Mouse (Mus musculus): ENCODE data around the gene Abcc3. TPM values are rescaled to one million over a fixed set of nuclear protein-coding genes. Genes with fewer than 3 reads are reported as not detected.

The Abcc3 gene
- 0.59 and 0.88 TPM in 2 replicates for polyA plus RNA-seq (2016; fragmentation: Nextera tagmentation; extraction: Ambion mirVana)

GRCm38 (mm10) chr11:94392672-94393109, at the start of gene Abcc3:
Gene Abcc3, minus strand, starts transcription at chr11:94392997.
- peaks cover 41% of the 10 kb centered on the region for H3K27me3 ChIP-seq (ENCODE audit: low read depth, poor library complexity, severe bottlenecking)
- H3K4me1 ChIP-seq, result peaks cover 14% of the 10 kb centered on the region
- WGBS, result 5% methylated on average over 20 of the region's 20 CpGs
- H3K27ac ChIP-seq, result peak within 1 kb of the TSS; percentile 61
- DNase-seq (ENCODE audit: low spot score), result peak; percentile 53
- H3K4me3 ChIP-seq, result peak within 1 kb of the TSS; percentile 46
- no peaks in the 10 kb centered on the region for H3K36me3 ChIP-seq
- H3K9me3 ChIP-seq (replicated peaks), result no peaks in the 10 kb centered on the region

- no peaks in the 10 kb centered on the region for H3K27me3 ChIP-seq (ENCODE audit: low read depth, poor library complexity, severe bottlenecking)
- peaks cover 63% of the 10 kb centered on the region for H3K4me1 ChIP-seq
- H3K27ac ChIP-seq, result 0 out of 2 replicates have a peak overlapping the region, but pooled peaks have one; percentile 47
- DNase-seq (ENCODE audit: low spot score), result no peak
- no peaks in the 10 kb centered on the region for H3K9me3 ChIP-seq (replicated peaks)
- H3K4me3 ChIP-seq, result no peak overlapping the region
- 79% methylated on average over 9 of the region's 9 CpGs for WGBS
- peaks cover 90% of the 10 kb centered on the region for H3K36me3 ChIP-seq
Measured at GRCm38 (mm10) chr11:94441752-94442151, 49.0 kb upstream of the Abcc3 start.

DNA sequence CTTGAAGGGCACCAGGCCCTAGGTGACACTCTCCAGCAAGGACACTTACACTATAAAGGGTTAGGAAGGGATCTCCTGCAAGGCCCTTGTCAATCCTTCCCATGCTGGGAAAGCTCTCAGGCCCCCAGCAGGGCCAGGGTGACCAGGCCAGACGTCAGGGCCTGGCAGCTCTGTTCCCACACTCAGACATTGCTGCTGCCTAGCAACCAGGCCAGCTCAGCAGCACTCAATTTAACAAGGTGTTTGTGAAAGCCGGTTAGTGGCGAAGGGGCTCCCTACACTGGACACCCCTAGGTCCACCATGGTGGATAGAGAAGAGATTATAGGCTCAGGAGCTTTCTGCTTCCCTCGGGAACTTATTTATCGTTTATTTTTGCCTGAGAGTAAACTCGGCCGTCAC, 48.3 kb upstream of the Abcc3 start:
- DNase-seq (ENCODE audit: low spot score), result no peak
- H3K36me3 ChIP-seq, result peaks cover 93% of the 10 kb centered on the region
- H3K4me1 ChIP-seq, result peaks cover 63% of the 10 kb centered on the region
- 41% methylated on average over 7 of the region's 7 CpGs for WGBS
- peak overlapping the region; percentile 47; the same call in 1 of the 2 replicates for H3K27ac ChIP-seq
- H3K4me3 ChIP-seq, result no peak overlapping the region
- H3K9me3 ChIP-seq (replicated peaks), result no peaks in the 10 kb centered on the region
- no peaks in the 10 kb centered on the region for H3K27me3 ChIP-seq (ENCODE audit: low read depth, poor library complexity, severe bottlenecking)

GRCm38 (mm10) chr11:94440421-94440820, 47.6 kb upstream of the Abcc3 start:
- Histone ChIP-seq H3K9me3 (replicated peaks) (no peaks in the 10 kb centered on the region), H3K27me3 (ENCODE audit: low read depth, poor library complexity, severe bottlenecking) (no peaks in the 10 kb centered on the region), H3K4me3 (no peak overlapping the region), H3K27ac (no peak overlapping the region), H3K36me3 (peaks cover 93% of the 10 kb centered on the region), H3K4me1 (peaks cover 63% of the 10 kb centered on the region)
- WGBS, result 92% methylated on average over 6 of the region's 6 CpGs
- no peak for DNase-seq (ENCODE audit: low spot score)

DNA sequence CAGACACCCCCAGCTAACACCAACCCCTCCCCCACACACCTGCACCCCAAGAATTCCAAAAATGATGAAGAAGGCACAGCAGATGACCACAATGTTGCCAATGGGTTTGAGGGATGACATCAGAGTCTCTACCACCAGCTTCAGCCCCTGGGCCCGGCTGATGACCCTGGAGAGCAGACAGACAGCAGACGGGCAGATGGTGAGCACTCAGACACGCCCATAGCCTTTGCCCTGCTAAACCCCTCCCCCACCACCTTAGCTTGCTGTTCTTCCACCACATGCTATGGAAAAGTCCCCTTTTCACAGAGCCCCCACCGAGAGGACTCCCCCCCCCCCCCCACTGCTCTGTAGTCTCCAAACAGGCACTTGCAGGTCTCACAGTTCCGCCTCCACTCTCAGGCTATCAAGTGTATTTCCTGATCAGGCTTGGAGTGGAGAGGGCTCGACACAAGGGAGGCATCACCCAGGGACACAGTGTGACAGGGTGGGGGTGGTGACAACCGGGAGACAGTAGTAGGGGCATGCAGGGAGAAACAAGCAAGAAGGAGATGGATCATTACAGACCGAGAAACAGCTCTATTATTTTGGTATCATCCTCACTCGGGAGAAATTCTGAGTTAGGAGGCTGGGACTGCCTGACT, 36.3 kb upstream of the Abcc3 start:
- DNase-seq (ENCODE audit: low spot score), result no peak
- peaks cover 44% of the 10 kb centered on the region for H3K27me3 ChIP-seq (ENCODE audit: low read depth, poor library complexity, severe bottlenecking)
- peaks cover 62% of the 10 kb centered on the region for H3K4me1 ChIP-seq
- H3K4me3 ChIP-seq, result 0 out of 2 replicates have a peak overlapping the region, but pooled peaks have one; percentile 22
- H3K9me3 ChIP-seq (replicated peaks), result no peaks in the 10 kb centered on the region
- 21% methylated on average over 9 of the region's 9 CpGs for WGBS
- H3K27ac ChIP-seq, result peak overlapping the region; percentile 89
- peaks cover 94% of the 10 kb centered on the region for H3K36me3 ChIP-seq

- Histone ChIP-seq H3K27ac (peak overlapping the region; percentile 89), H3K36me3 (peaks cover 94% of the 10 kb centered on the region), H3K27me3 (ENCODE audit: low read depth, poor library complexity, severe bottlenecking) (peaks cover 44% of the 10 kb centered on the region), H3K4me1 (peaks cover 63% of the 10 kb centered on the region), H3K4me3 (peak overlapping the region; percentile 22; the same call in 1 of the 2 replicates), H3K9me3 (replicated peaks) (no peaks in the 10 kb centered on the region)
- WGBS, result 17% methylated on average over 4 of the region's 4 CpGs
- DNase-seq (ENCODE audit: low spot score), result peak; percentile 80
Measured at GRCm38 (mm10) chr11:94428091-94428835, 35.5 kb upstream of the Abcc3 start.

GRCm38 (mm10) chr11:94425656-94426055, 32.9 kb upstream of the Abcc3 start:
- H3K27me3 ChIP-seq (ENCODE audit: low read depth, poor library complexity, severe bottlenecking), result peaks cover 29% of the 10 kb centered on the region
- peak overlapping the region; percentile 12 for H3K27ac ChIP-seq
- H3K9me3 ChIP-seq (replicated peaks), result no peaks in the 10 kb centered on the region
- peaks cover 78% of the 10 kb centered on the region for H3K4me1 ChIP-seq
- WGBS, result 55% methylated on average over 14 of the region's 14 CpGs
- peaks cover 87% of the 10 kb centered on the region for H3K36me3 ChIP-seq
- H3K4me3 ChIP-seq, result no peak overlapping the region
- no peak for DNase-seq (ENCODE audit: low spot score)

DNA sequence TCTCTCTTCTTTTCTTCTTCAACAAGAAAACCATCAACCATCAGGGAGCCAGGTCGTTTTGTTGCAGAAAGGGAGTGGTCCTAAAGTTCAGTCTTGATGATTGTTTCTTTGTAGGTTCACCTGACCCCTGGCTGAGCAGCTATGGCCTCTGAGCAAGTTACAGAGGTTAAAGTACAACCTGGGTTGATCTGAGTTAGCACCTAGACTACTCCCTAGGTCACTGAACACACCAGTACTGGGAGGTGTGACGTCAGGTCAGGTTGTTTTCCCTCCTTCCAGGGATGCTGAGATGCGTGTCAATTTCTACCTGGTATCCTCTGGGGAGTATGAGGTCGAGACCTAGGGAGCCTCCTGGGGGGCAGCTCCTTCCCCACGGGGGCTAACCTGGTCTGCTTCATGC, 32.4 kb upstream of the Abcc3 start:
- peaks cover 75% of the 10 kb centered on the region for H3K4me1 ChIP-seq

GRCm38 (mm10) chr11:94424380-94424779, 31.6 kb upstream of the Abcc3 start:
- 42% methylated on average over 15 of the region's 15 CpGs for WGBS
- Histone ChIP-seq H3K27me3 (ENCODE audit: low read depth, poor library complexity, severe bottlenecking) (peaks cover 26% of the 10 kb centered on the region), H3K36me3 (peaks cover 84% of the 10 kb centered on the region), H3K9me3 (replicated peaks) (no peaks in the 10 kb centered on the region), H3K4me3 (no peak overlapping the region), H3K27ac (peak overlapping the region; percentile 46; the same call in 1 of the 2 replicates), H3K4me1 (peaks cover 74% of the 10 kb centered on the region)
- DNase-seq (ENCODE audit: low spot score), result no peak

More for the DNA sequence above, 32.4 kb upstream of the Abcc3 start:
- WGBS, result 44% methylated on average over 5 of the region's 5 CpGs
- no peak for DNase-seq (ENCODE audit: low spot score)
- H3K27me3 ChIP-seq (ENCODE audit: low read depth, poor library complexity, severe bottlenecking), result peaks cover 29% of the 10 kb centered on the region
- H3K9me3 ChIP-seq (replicated peaks), result no peaks in the 10 kb centered on the region
- peak overlapping the region; percentile 12 for H3K27ac ChIP-seq
- H3K36me3 ChIP-seq, result peaks cover 84% of the 10 kb centered on the region
- H3K4me3 ChIP-seq, result no peak overlapping the region

DNA sequence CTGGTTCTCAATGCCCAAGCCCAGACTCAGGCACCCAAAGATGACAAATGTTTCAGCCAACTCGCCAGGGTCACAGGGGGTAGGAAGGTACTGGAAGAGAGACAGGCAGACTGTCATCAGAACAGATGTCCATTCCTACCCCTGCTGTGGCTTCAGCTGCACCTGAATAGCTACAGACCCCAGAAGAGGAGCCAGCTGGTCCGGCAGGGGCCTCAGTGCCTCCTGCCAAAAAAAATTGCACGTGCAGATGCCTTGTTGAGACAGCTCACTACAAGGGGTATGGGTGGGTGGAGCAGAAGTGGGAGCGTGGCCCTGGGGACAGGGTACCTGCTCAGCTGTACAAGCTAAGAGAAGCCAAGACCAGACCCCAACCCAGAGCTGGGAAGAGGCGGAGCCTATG, 31.1 kb upstream of the Abcc3 start:
- Histone ChIP-seq H3K9me3 (replicated peaks) (no peaks in the 10 kb centered on the region), H3K4me3 (no peak overlapping the region), H3K4me1 (peaks cover 73% of the 10 kb centered on the region), H3K27ac (peak overlapping the region; percentile 46; the same call in 1 of the 2 replicates), H3K27me3 (ENCODE audit: low read depth, poor library complexity, severe bottlenecking) (peaks cover 31% of the 10 kb centered on the region), H3K36me3 (peaks cover 85% of the 10 kb centered on the region)
- DNase-seq (ENCODE audit: low spot score), result no peak
- WGBS, result 64% methylated on average over 5 of the region's 5 CpGs

- Histone ChIP-seq H3K9me3 (replicated peaks) (no peaks in the 10 kb centered on the region), H3K4me1 (peaks cover 58% of the 10 kb centered on the region), H3K36me3 (peaks cover 89% of the 10 kb centered on the region), H3K27ac (no peak overlapping the region), H3K27me3 (ENCODE audit: low read depth, poor library complexity, severe bottlenecking) (peaks cover 54% of the 10 kb centered on the region), H3K4me3 (no peak overlapping the region)
- DNase-seq (ENCODE audit: low spot score), result no peak
- WGBS, result 65% methylated on average over 6 of the region's 6 CpGs
Measured at GRCm38 (mm10) chr11:94420991-94421390, 28.2 kb upstream of the Abcc3 start.

DNA sequence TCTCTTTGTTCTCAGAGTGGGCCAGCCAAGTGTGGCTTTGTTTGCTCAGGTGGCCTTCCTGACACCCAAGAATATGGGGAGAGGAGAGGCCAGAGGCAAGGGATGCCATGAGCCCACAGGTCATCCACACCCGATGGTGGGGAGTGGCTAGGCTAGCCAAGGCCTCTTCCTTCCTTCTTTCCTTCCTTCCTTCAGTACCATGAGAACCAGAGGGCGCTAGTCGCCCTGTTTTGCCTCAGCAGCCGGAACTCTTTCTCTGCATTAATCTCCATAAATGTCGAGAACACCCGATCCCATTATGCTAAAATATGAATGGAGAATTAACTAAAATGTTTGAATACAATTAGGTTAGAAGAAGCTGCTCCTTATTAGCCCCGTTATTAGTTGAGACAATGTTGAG, 27.5 kb upstream of the Abcc3 start:
- Histone ChIP-seq H3K4me1 (peaks cover 59% of the 10 kb centered on the region), H3K27me3 (ENCODE audit: low read depth, poor library complexity, severe bottlenecking) (peaks cover 54% of the 10 kb centered on the region), H3K36me3 (peaks cover 89% of the 10 kb centered on the region), H3K27ac (no peak overlapping the region), H3K9me3 (replicated peaks) (no peaks in the 10 kb centered on the region), H3K4me3 (no peak overlapping the region)
- no peak for DNase-seq (ENCODE audit: low spot score)
- WGBS, result 33% methylated on average over 7 of the region's 7 CpGs
